Mouse (Mus musculus) myocyte (in vitro differentiated cells): ENCODE measurements at regions not wholly inside any gene's neighbourhood (a gene's known extent, or its start where the extent isn't known, plus 50 kb on each side); places are given as distances from the start of the nearest gene placed in this dataset.

Experiments used
- H3K27me3 ChIP-seq: one replicate; pipeline ENCODE4 v1.6.1; 2011; ENCODE audit not compliant: control insufficient read depth, insufficient read depth, insufficient read length
- H3K36me3 ChIP-seq: one replicate; pipeline ENCODE4 v1.6.1; 2011; ENCODE audit not compliant: control insufficient read depth, insufficient read depth
- H3K4me2 ChIP-seq: one replicate; pipeline ENCODE4 v1.6.1; 2011; ENCODE audit warnings: low read depth, control low read depth
- H3K4me3 ChIP-seq: one replicate; pipeline ENCODE4 v1.5.1; 2011; ENCODE audit warnings: mild to moderate bottlenecking, control low read depth, moderate library complexity
- H3K79me2 ChIP-seq: one replicate; pipeline ENCODE4 v1.6.1; 2011; ENCODE audit not compliant: control insufficient read depth, insufficient read depth
- H3ac ChIP-seq: one replicate; pipeline ENCODE4 v1.6.1; 2011; ENCODE audit not compliant: control insufficient read depth, insufficient read length
- CEBPB ChIP-seq: IDR thresholded peaks from 2 replicates; pipeline ENCODE4 v1.6.1; 2011; ENCODE audit warnings: mild to moderate bottlenecking, moderate library complexity; ENCODE audit not compliant: poor library complexity, insufficient read depth, severe bottlenecking
- E2F4 ChIP-seq: IDR thresholded peaks from one replicate; pipeline ENCODE4 v1.6.1; 2011; ENCODE audit warnings: mild to moderate bottlenecking, control low read depth, moderate library complexity; ENCODE audit not compliant: insufficient read depth
- MAX ChIP-seq: IDR thresholded peaks from one replicate; pipeline ENCODE4 v1.6.1; 2011; ENCODE audit warnings: low read depth, mild to moderate bottlenecking, control low read depth
- MYOD1 ChIP-seq, 3 experiments: IDR thresholded peaks; one replicate each; pipeline ENCODE4 v1.6.1; 2011; ENCODE audit warnings: control low read depth in 2 of 3, low read depth in 2 of 3, mild to moderate bottlenecking in 2 of 3, moderate library complexity in 1 of 3; ENCODE audit not compliant: insufficient read length in 2 of 3, control insufficient read depth in 1 of 3
- MYOG ChIP-seq, 3 experiments: IDR thresholded peaks; one replicate each; pipeline ENCODE4 v1.6.1; 2011; ENCODE audit warnings: control low read depth in 2 of 3, low read depth in 2 of 3, mild to moderate bottlenecking in 2 of 3; ENCODE audit not compliant: insufficient read length in 2 of 3, control insufficient read depth in 1 of 3, insufficient read depth in 1 of 3
- POLR2A ChIP-seq: IDR thresholded peaks from one replicate; pipeline ENCODE4 v1.6.1; 2011; ENCODE audit warnings: low read depth, mild to moderate bottlenecking, control low read depth, moderate library complexity; ENCODE audit not compliant: insufficient read length
- POLR2AphosphoS2 ChIP-seq: IDR thresholded peaks from one replicate; pipeline ENCODE4 v1.6.1; 2011; ENCODE audit warnings: low read depth, control low read depth; ENCODE audit not compliant: insufficient read length
- REST ChIP-seq: IDR thresholded peaks from one replicate; pipeline ENCODE4 v1.6.1; 2011; ENCODE audit warnings: mild to moderate bottlenecking, control low read depth, moderate library complexity; ENCODE audit not compliant: insufficient read depth, insufficient read length
- SRF ChIP-seq: IDR thresholded peaks from one replicate; pipeline ENCODE4 v1.6.1; 2011; ENCODE audit warnings: low read depth; ENCODE audit not compliant: control insufficient read depth, insufficient read length
- TCF12 ChIP-seq: IDR thresholded peaks from one replicate; pipeline ENCODE4 v1.6.1; 2011; ENCODE audit warnings: mild to moderate bottlenecking, control low read depth; ENCODE audit not compliant: poor library complexity, insufficient read depth, severe bottlenecking
- TCF3 ChIP-seq: IDR thresholded peaks from one replicate; pipeline ENCODE4 v1.6.1; 2011; ENCODE audit warnings: low read depth, control low read depth; ENCODE audit not compliant: insufficient read length
- USF1 ChIP-seq: IDR thresholded peaks from one replicate; pipeline ENCODE4 v1.6.1; 2011; ENCODE audit warnings: low read depth, mild to moderate bottlenecking, control low read depth, moderate library complexity

- Histone ChIP-seq H3ac (no peak overlapping the region), H3K27me3 (no peaks in the 10 kb centered on the region), H3K36me3 (no peaks in the 10 kb centered on the region), H3K79me2 (no peaks in the 10 kb centered on the region), H3K4me3 (no peak overlapping the region), H3K4me2 (no peak overlapping the region)
- TF ChIP-seq E2F4 (no peak), MYOG (IDR thresholded peaks at IDR 0.05; ENCODE audit: control insufficient read depth in 1 of 3, insufficient read depth in 1 of 3, insufficient read length in 2 of 3, low read depth in 2 of 3) (no peak), MYOD1 (IDR thresholded peaks at IDR 0.05; ENCODE audit: control insufficient read depth in 1 of 3, insufficient read length in 2 of 3, low read depth in 2 of 3) (no peak), SRF (no peak), USF1 (no peak), POLR2A (no peak), MAX (no peak), POLR2AphosphoS2 (no peak), TCF3 (no peak), REST (no peak), CEBPB (no peak), TCF12 (no peak)
Observed at GRCm38 (mm10) chr1:168010416-168010815, 321.4 kb downstream of the Lmx1a start.

- no peak overlapping the region for H3K4me2 ChIP-seq
- H3K36me3 ChIP-seq: no peaks in the 10 kb centered on the region
- H3K4me3 ChIP-seq: no peak overlapping the region
- TF ChIP-seq E2F4: no peak
- TF ChIP-seq MYOG (IDR thresholded peaks at IDR 0.05; ENCODE audit: control insufficient read depth in 1 of 3, insufficient read depth in 1 of 3, insufficient read length in 2 of 3, low read depth in 2 of 3): no peak
- no peak for TF ChIP-seq MYOD1 (IDR thresholded peaks at IDR 0.05; ENCODE audit: control insufficient read depth in 1 of 3, insufficient read length in 2 of 3, low read depth in 2 of 3)
- TF ChIP-seq MAX: no peak
- TF ChIP-seq TCF3: no peak
- no peak for TF ChIP-seq POLR2AphosphoS2
- no peaks in the 10 kb centered on the region for H3K27me3 ChIP-seq
- H3ac ChIP-seq: no peak overlapping the region
- no peaks in the 10 kb centered on the region for H3K79me2 ChIP-seq
Observed at GRCm38 (mm10) chr1:168012069-168012468, 323.0 kb downstream of the Lmx1a start.

GRCm38 (mm10) chr1:168012611-168013010, 323.6 kb downstream of the Lmx1a start:
- TF ChIP-seq SRF (no peak), CEBPB (no peak), MYOG (IDR thresholded peaks at IDR 0.05; ENCODE audit: control insufficient read depth in 1 of 3, insufficient read depth in 1 of 3, insufficient read length in 2 of 3, low read depth in 2 of 3) (no peak), MYOD1 (IDR thresholded peaks at IDR 0.05; ENCODE audit: control insufficient read depth in 1 of 3, insufficient read length in 2 of 3, low read depth in 2 of 3) (no peak), POLR2AphosphoS2 (no peak), E2F4 (no peak), REST (no peak), USF1 (no peak), POLR2A (no peak), MAX (no peak), TCF12 (no peak), TCF3 (no peak)
- H3K4me2 ChIP-seq: no peak overlapping the region
- no peaks in the 10 kb centered on the region for H3K27me3 ChIP-seq
- H3K79me2 ChIP-seq: no peaks in the 10 kb centered on the region
- no peaks in the 10 kb centered on the region for H3K36me3 ChIP-seq
- H3K4me3 ChIP-seq: no peak overlapping the region
- H3ac ChIP-seq: no peak overlapping the region

- Histone ChIP-seq H3K27me3 (no peaks in the 10 kb centered on the region), H3ac (no peak overlapping the region), H3K79me2 (no peaks in the 10 kb centered on the region), H3K4me3 (no peak overlapping the region), H3K36me3 (no peaks in the 10 kb centered on the region), H3K4me2 (no peak overlapping the region)
- peak in 2 of 3 experiments; percentile 9 to 40 for TF ChIP-seq MYOD1 (IDR thresholded peaks at IDR 0.05; ENCODE audit: control insufficient read depth in 1 of 3, insufficient read length in 2 of 3, low read depth in 2 of 3)
- TF ChIP-seq TCF3: no peak
- TF ChIP-seq POLR2AphosphoS2: no peak
Observed at GRCm38 (mm10) chr1:168016375-168016890, 327.4 kb downstream of the Lmx1a start.

- H3K4me2 ChIP-seq: no peak overlapping the region
- no peak overlapping the region for H3K4me3 ChIP-seq
- H3K36me3 ChIP-seq: no peaks in the 10 kb centered on the region
- no peaks in the 10 kb centered on the region for H3K79me2 ChIP-seq
- no peaks in the 10 kb centered on the region for H3K27me3 ChIP-seq
- no peak overlapping the region for H3ac ChIP-seq
- TF ChIP-seq REST (no peak), CEBPB (no peak), E2F4 (no peak), MYOD1 (IDR thresholded peaks at IDR 0.05; ENCODE audit: control insufficient read depth in 1 of 3, insufficient read length in 2 of 3, low read depth in 2 of 3) (no peak), POLR2AphosphoS2 (no peak), MAX (no peak), SRF (no peak), POLR2A (no peak), USF1 (no peak), TCF3 (no peak), MYOG (IDR thresholded peaks at IDR 0.05; ENCODE audit: control insufficient read depth in 1 of 3, insufficient read depth in 1 of 3, insufficient read length in 2 of 3, low read depth in 2 of 3) (no peak), TCF12 (no peak)
Observed at GRCm38 (mm10) chr1:168026481-168026880, 337.4 kb downstream of the Lmx1a start.
